Mouse (Mus musculus) lung, embryonic 14.5 days (tissue): ENCODE measurements around the gene Rho. TPM values are rescaled to one million over a fixed set of nuclear protein-coding genes. Genes with fewer than 3 reads are reported as not detected.

Source experiments
- ATAC-seq: fragments of 200-750 bp; cut with Nextera tagmentation; 2 replicates; pipeline ENCODE4 v1.8.0; 2017; ENCODE audit warnings: mild to moderate bottlenecking, moderate TSS enrichment, moderate library complexity; ENCODE audit not compliant: insufficient read depth
- DNase-seq: peaks from one replicate; pipeline ENCODE4 v3.0.0-alpha.2; 2015
- H3K27ac ChIP-seq: fragments of 300-500 bp; sonication (generic); 2 replicates; pipeline ENCODE4 v1.5.1; 2014; ENCODE audit warnings: low read depth, mild to moderate bottlenecking, moderate library complexity
- H3K27me3 ChIP-seq: fragments of 300-500 bp; sonication (generic); 2 replicates; pipeline ENCODE4 v1.6.1; 2014; ENCODE audit warnings: low read length, control low read depth; ENCODE audit not compliant: insufficient read depth
- H3K36me3 ChIP-seq: fragments of 300-500 bp; sonication (generic); 2 replicates; pipeline ENCODE4 v1.6.1; 2014; ENCODE audit warnings: control low read depth; ENCODE audit not compliant: insufficient read depth
- H3K4me1 ChIP-seq: fragments of 300-500 bp; sonication (generic); 2 replicates; pipeline ENCODE4 v1.6.1; 2014; ENCODE audit warnings: antibody characterized with exemption, control low read depth; ENCODE audit not compliant: insufficient read depth
- H3K4me2 ChIP-seq: fragments of 300-500 bp; sonication (generic); 2 replicates; pipeline ENCODE4 v1.6.1; 2014; ENCODE audit warnings: mild to moderate bottlenecking
- H3K4me3 ChIP-seq: fragments of 300-500 bp; sonication (generic); 2 replicates; pipeline ENCODE4 v1.5.1; 2014; ENCODE audit warnings: low read depth, low read length
- H3K9ac ChIP-seq: fragments of 300-500 bp; sonication (generic); 2 replicates; pipeline ENCODE4 v1.6.1; 2014
- H3K9me3 ChIP-seq: fragments of 300-500 bp; sonication (generic); 2 replicates; pipeline ENCODE4 v1.6.1; 2016; ENCODE audit warnings: low read depth, low read length, control low read depth
- CTCF ChIP-seq: IDR thresholded peaks from 2 replicates; pipeline ENCODE4 v1.5.1; 2016; ENCODE audit warnings: antibody characterized with exemption, low read depth
- WGBS: fragments of 180-500 bp; shearing (Covaris S2); extraction: QIAGEN DNeasy Blood & Tissue Kit; methylation state at CpG from one replicate; pipeline ENCODE4 v1.1.7; 2014; 5-methylcytosine and 5-hydroxymethylcytosine counted together
- polyA plus RNA-seq: library from polyadenylated mRNA; unstranded; fragments of >200 nt; fragmentation: Nextera tagmentation; extraction: Ambion mirVana; gene quantifications from 2 replicates; pipeline ENCODE4 v1.2.1, GENCODE M21; 2014

Rho gene
- polyA plus RNA-seq, 1 experiment from 2014 or later, result 0.18 TPM

DNA sequence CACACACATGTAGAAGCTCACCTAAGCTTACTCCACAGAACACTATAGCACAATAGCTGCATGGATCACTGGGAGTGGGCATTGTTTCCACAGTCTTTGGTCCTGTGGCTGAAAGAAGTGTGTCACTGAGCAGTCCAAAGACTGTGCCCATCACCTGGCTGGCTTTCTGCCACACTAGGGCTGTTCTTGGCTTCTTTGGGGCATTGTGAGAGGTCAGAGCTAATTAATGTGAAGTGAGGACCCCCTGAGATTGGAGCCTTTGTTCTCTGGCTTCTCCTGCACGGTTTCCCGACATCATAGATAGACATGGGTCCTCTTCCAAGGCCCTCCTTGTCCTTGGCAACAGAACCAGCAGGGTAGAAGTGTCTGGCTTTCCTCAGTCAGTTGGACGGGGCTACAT is 39.2 kb upstream of the Rho start:
- no peak for DNase-seq
- TF ChIP-seq CTCF, result no peak
- WGBS, result 77% methylated on average over 3 of the region's 3 CpGs
- peak overlapping the region; percentile 85 for H3K27ac ChIP-seq
- no peak for ATAC-seq
- H3K9ac ChIP-seq, result no peak overlapping the region
- H3K27me3 ChIP-seq, result no peaks in the 10 kb centered on the region
- H3K9me3 ChIP-seq, result no peaks in the 10 kb centered on the region
- peaks cover 15% of the 10 kb centered on the region for H3K4me1 ChIP-seq
- H3K36me3 ChIP-seq, result peaks cover 22% of the 10 kb centered on the region
- H3K4me3 ChIP-seq, result no peak overlapping the region
- H3K4me2 ChIP-seq, result no peak overlapping the region

DNA sequence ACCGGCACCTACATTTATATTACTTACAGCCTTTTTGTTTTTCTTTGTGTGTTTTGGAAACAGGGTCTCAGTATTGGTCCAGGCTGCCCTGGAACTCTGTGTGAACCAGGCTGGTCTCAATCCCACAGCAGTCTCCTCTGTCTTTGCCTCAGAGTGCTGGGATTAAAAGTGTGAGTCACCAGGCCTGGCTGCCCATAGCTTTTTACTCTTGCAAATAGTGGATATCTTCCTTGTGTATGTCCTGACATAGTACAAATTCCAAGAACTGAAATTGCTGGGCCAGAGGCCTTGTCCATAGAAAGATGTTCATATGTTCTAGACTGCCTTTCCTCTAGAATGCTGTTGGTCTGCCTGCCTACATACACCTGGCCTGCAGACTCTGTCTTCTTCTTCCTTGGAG is 35.2 kb upstream of the Rho start:
- ATAC-seq (no peak), DNase-seq (no peak)
- 0 out of 2 replicates have a peak, but pooled peaks cover 3% of the 10 kb centered on the region for H3K4me1 ChIP-seq

DNA sequence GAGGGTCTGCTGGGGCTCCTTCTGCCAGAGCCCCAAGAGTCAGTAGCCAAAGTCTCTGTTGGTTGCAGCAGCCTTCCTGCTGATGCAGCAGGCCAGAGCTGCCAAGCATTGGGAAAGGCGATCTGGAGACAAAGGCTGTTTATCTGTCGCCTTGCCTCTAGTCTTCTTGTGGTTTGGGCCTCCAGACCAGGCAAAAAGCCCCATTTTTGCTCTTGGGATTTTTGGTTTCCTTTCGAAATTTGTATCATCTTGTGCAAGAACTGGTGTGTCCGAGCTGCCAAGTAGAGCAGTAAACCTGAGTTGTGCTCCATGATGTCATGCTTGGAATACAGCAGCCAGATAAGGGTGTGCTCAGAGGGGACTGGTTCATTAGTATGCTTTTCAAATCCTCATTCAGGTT is 34.4 kb upstream of the Rho start:
- no peak for TF ChIP-seq CTCF

More for the DNA sequence above, 35.2 kb upstream of the Rho start:
- Histone ChIP-seq H3K4me3 (no peak overlapping the region), H3K36me3 (peaks cover 11% of the 10 kb centered on the region; the same call in 1 of the 2 replicates), H3K4me2 (no peak overlapping the region), H3K27me3 (no peaks in the 10 kb centered on the region), H3K9me3 (no peaks in the 10 kb centered on the region), H3K27ac (no peak overlapping the region), H3K9ac (no peak overlapping the region)
- no peak for TF ChIP-seq CTCF
- WGBS, result 53% methylated on average over 1 of the region's 1 CpGs

DNA sequence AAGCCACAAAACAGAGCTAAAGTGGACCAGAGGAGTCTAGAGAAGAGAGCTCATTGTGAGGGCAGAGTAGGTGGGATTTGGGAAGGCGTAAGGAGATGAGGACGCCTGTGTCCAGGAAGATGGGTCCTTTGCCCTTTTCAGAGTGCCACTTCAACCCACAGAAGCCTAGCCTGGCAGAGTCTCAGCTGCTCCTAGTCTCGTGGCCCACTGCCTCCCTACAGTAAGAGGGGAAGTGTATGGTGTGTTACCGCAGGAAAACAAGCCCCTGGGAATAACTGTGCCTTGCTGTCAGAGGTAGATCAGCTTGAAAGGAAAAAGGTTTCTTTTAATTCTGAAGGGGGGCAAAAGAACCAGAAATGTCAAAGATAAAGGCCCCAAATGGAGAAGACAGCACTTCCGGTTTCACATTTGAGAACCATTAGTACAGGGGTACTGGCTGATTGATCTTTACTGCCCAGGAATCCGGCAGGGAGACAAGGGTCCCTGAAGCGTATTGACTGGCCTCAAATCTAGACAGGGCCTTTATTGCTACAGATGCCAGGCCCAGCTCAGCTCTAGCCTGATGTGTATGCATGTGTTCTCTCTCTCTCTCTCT is 33.5 kb upstream of the Rho start:
- Histone ChIP-seq H3K9ac (no peak overlapping the region), H3K4me3 (no peak overlapping the region), H3K27me3 (no peaks in the 10 kb centered on the region), H3K9me3 (no peaks in the 10 kb centered on the region), H3K4me2 (no peak overlapping the region), H3K4me1 (no peaks in the 10 kb centered on the region), H3K27ac (no peak overlapping the region), H3K36me3 (peaks cover 16% of the 10 kb centered on the region; the same call in 1 of the 2 replicates)
- no peak for TF ChIP-seq CTCF
- ATAC-seq (no peak), DNase-seq (no peak)
- 79% methylated on average over 7 of the region's 7 CpGs for WGBS

More for the DNA sequence above, 34.4 kb upstream of the Rho start:
- Histone ChIP-seq H3K9ac (no peak overlapping the region), H3K4me3 (no peak overlapping the region), H3K27ac (peak overlapping the region; percentile 55; the same call in 1 of the 2 replicates), H3K4me2 (no peak overlapping the region), H3K36me3 (peaks cover 11% of the 10 kb centered on the region; the same call in 1 of the 2 replicates), H3K4me1 (no peaks in the 10 kb centered on the region), H3K9me3 (no peaks in the 10 kb centered on the region), H3K27me3 (no peaks in the 10 kb centered on the region)
- ATAC-seq (no peak), DNase-seq (peak; percentile 53)
- WGBS, result 63% methylated on average over 4 of the region's 4 CpGs

DNA sequence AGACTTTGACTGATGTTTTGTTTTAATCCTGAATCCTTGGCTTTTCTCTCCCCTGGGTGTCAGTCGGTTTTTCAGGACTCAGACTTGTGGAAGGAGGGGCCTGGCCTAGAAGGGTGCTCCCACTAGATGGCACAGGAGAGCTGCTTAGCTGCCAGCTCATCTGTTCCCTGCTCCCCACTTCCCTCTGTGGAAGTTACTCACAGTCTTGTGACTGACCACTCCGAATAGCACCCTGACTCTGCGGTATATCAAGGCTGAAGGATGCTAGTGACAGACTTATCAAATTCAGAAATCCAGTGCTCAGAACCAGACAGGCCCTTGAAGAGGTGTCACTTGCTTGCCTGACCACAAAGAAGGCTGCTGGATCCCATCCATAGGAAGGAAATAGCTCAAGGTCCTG is 30.5 kb upstream of the Rho start:
- peak; percentile 81 for ATAC-seq
- H3K27ac ChIP-seq, result peak overlapping the region; percentile 61; the same call in 1 of the 2 replicates
- DNase-seq, result peak; percentile 87

DNA sequence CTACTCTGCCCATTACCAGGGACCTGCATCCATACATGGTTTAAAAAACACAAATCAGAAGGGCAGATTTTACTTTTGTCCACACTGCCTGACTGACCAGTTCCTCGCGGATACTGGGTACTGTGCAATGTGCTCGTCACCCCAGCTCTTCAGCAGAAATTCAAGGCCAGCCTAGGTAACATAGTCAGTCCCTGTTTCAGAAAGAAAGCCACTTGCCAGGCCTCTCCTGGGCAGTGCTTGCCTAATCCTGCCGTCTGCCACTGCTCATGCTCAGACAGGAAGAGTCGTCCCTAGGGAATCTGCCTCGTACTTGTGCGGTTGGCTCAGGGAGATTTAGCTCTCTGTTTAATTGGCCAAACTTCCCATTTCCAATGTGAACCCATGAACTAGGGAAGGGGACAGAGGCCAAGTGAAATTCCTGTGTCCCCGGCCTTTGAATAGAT is 30.0 kb upstream of the Rho start:
- Histone ChIP-seq H3K4me2 (no peak overlapping the region), H3K9ac (no peak overlapping the region), H3K36me3 (peaks cover 17% of the 10 kb centered on the region; the same call in 1 of the 2 replicates), H3K27me3 (no peaks in the 10 kb centered on the region), H3K9me3 (no peaks in the 10 kb centered on the region), H3K27ac (peak overlapping the region; percentile 61; the same call in 1 of the 2 replicates), H3K4me1 (0 out of 2 replicates have a peak, but pooled peaks cover 4% of the 10 kb centered on the region), H3K4me3 (no peak overlapping the region)
- WGBS, result 81% methylated on average over 8 of the region's 8 CpGs
- peak; percentile 41 for DNase-seq
- ATAC-seq, result peak; percentile 18; the same call in 1 of the 2 replicates
- TF ChIP-seq CTCF, result no peak

More for the DNA sequence above, 30.5 kb upstream of the Rho start:
- H3K36me3 ChIP-seq, result peaks cover 16% of the 10 kb centered on the region; the same call in 1 of the 2 replicates
- H3K9me3 ChIP-seq, result no peaks in the 10 kb centered on the region
- no peak overlapping the region for H3K9ac ChIP-seq
- H3K4me3 ChIP-seq, result no peak overlapping the region
- peak; percentile 89 for TF ChIP-seq CTCF
- no peak overlapping the region for H3K4me2 ChIP-seq
- 0 out of 2 replicates have a peak, but pooled peaks cover 4% of the 10 kb centered on the region for H3K4me1 ChIP-seq
- no peaks in the 10 kb centered on the region for H3K27me3 ChIP-seq
- WGBS, result 11% methylated on average over 3 of the region's 3 CpGs

DNA sequence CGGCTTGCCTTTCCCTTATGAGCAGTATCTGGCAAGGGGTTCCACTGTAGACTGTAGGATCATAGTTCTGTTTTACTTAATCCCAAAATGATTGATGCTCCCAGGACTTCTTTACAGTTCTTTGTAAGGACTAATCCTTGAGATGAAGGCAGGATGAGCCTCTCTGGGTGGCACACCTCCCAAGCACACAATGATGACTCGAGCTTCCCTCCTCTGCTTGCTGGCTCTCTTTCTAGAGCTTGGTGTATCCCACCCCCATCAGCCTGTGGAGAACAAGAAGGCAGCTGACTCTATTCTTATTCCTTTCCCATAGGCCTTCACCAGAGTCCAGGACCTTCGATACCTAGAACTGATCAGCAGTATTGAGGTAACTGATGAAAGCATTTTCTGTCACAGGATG is 29.0 kb upstream of the Rho start:
- no peak for ATAC-seq

More for the DNA sequence above, 29.0 kb upstream of the Rho start:
- no peak for DNase-seq
- Histone ChIP-seq H3K4me1 (0 out of 2 replicates have a peak, but pooled peaks cover 4% of the 10 kb centered on the region), H3K36me3 (peaks cover 18% of the 10 kb centered on the region; the same call in 1 of the 2 replicates), H3K27ac (no peak overlapping the region), H3K9ac (no peak overlapping the region), H3K9me3 (no peaks in the 10 kb centered on the region), H3K27me3 (no peaks in the 10 kb centered on the region), H3K4me3 (no peak overlapping the region), H3K4me2 (no peak overlapping the region)
- WGBS, result 70% methylated on average over 3 of the region's 3 CpGs
- no peak for TF ChIP-seq CTCF
